Mouse (Mus musculus): ENCODE data around the gene Xxylt1.

- TF ChIP-seq CTCF (IDR thresholded peaks at IDR 0.05; ENCODE audit: borderline replicate concordance, extremely low read depth, insufficient read depth, insufficient read length), result no peak
- TF ChIP-seq POLR2A (IDR thresholded peaks at IDR 0.05; ENCODE audit: borderline replicate concordance, extremely low read depth, insufficient read depth, insufficient read length, poor library complexity, severe bottlenecking), result no peak
Measured at GRCm38 (mm10) chr16:31048194-31048593, 33.0 kb downstream of the Xxylt1 start.
